37 mouse cellular contexts compared by ENCODE assay signal in the genomic region with DNA sequence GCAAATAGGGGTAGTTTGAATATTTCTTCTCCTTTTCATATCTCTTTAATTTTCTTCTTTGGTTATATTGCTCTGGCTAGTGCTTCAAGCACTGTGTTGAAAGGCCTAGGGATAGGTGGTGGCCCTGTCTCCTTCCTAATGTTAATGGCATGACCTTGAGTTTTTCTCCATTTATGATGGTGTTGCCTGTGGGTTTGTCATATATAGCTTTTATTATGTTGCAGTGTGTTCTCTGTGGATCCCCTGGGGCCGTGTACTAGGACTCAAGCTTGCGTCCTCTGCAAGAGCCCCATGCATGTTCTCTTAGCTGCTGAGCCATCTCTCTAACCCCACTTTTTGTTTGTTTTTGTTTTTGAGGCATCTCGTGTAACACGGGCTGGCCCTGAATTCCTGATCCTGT. TPM values are rescaled to one million over a fixed set of nuclear protein-coding genes. Genes with fewer than 3 reads are reported as not detected.
"Had no signal": no experiment of that assay in that cellular context is flagged by ENCODE, and none has a peak within 500 bp of the region (broad histone marks: within the 10 kb centered on the region; RNA-seq: fewer than 3 reads in every experiment).

No protein-coding gene starts in this region.

- H3K27me3 ChIP-seq: hindbrain, embryonic 13.5 days; hindbrain, embryonic 15.5 days; kidney, embryonic 15.5 days; limb, embryonic 13.5 days; limb, embryonic 15.5 days; liver, embryonic 12.5 days had no signal

- H3K27ac ChIP-seq: heart, embryonic 10.5 days; hindbrain, embryonic 13.5 days; hindbrain, embryonic 15.5 days; hindbrain, postnatal 0 days; kidney, embryonic 15.5 days; kidney, postnatal 0 days; limb, embryonic 13.5 days; limb, embryonic 15.5 days; liver, embryonic 12.5 days; liver, embryonic 14.5 days had no signal

- H3K4me1 ChIP-seq: heart, embryonic 10.5 days; hindbrain, embryonic 13.5 days; hindbrain, embryonic 15.5 days; kidney, embryonic 15.5 days; limb, embryonic 13.5 days; limb, embryonic 15.5 days; liver, embryonic 12.5 days had no signal

- H3K4me2 ChIP-seq: hindbrain, embryonic 13.5 days; hindbrain, embryonic 15.5 days; kidney, embryonic 15.5 days; limb, embryonic 13.5 days; limb, embryonic 15.5 days; liver, embryonic 12.5 days had no signal

- H3K9ac ChIP-seq: hindbrain, embryonic 13.5 days; hindbrain, embryonic 15.5 days; kidney, embryonic 15.5 days; limb, embryonic 13.5 days; limb, embryonic 15.5 days; liver, embryonic 12.5 days; liver, embryonic 14.5 days had no signal

- H3K9me3 ChIP-seq: heart, embryonic 10.5 days; hindbrain, embryonic 13.5 days; hindbrain, embryonic 15.5 days; kidney, embryonic 15.5 days; limb, embryonic 13.5 days; limb, embryonic 15.5 days; liver, embryonic 12.5 days had no signal

- DNase-seq: gastrocnemius, postnatal 14 days; gastrocnemius, postnatal 36 days; heart, adult 18-20 months; heart, postnatal 36 days; kidney, adult 11 months; kidney, adult 2 months; kidney, adult 9 months; kidney, postnatal 14 days; kidney, postnatal 36 days; layer of hippocampus, adult 9-11 months; layer of hippocampus, postnatal 36 days; left cerebral cortex, postnatal 4 days had no signal

- ATAC-seq: hindbrain, postnatal 0 days; intestine, embryonic 16.5 days; liver, embryonic 12.5 days had no signal

- H3K4me3 ChIP-seq: heart, embryonic 10.5 days; hindbrain, embryonic 13.5 days; hindbrain, embryonic 15.5 days; kidney, embryonic 15.5 days; limb, embryonic 13.5 days; limb, embryonic 15.5 days; liver, embryonic 12.5 days had no signal

- H3K36me3 ChIP-seq: limb, embryonic 15.5 days; liver, embryonic 12.5 days had no signal

RNA-seq across cellular contexts. Expression of a gene that starts 40.6 kb away (rescaled TPM):
- total RNA-seq: gastrocnemius, adult 18-20 months; gastrocnemius, adult 8-10 months; gastrocnemius, postnatal 14 days; gastrocnemius, postnatal 36 days; heart, adult 18-20 months; heart, postnatal 36 days; hematopoietic stem cell, adult 5-6 weeks; hindbrain, postnatal 0 days; layer of hippocampus, adult 18-20 months; layer of hippocampus, postnatal 14 days; layer of hippocampus, postnatal 36 days; left cerebral cortex, postnatal 4 days; liver, adult 2 months had no signal
- polyA plus RNA-seq: gonadal fat pad, adult 2 months; heart, embryonic 10.5 days; heart, embryonic 14.5 days; heart, postnatal 0 days; hindbrain, embryonic 11.5 days; hindbrain, embryonic 13.5 days; hindbrain, embryonic 15.5 days; hindbrain, postnatal 0 days; intestine, embryonic 14.5 days; intestine, embryonic 16.5 days; kidney, adult 2 months; kidney, embryonic 15.5 days; kidney, postnatal 0 days; large intestine, adult 2 months; limb, embryonic 11.5 days; limb, embryonic 13.5 days; limb, embryonic 15.5 days; liver, adult 2 months; liver, embryonic 12.5 days; liver, embryonic 14.5 days; liver, embryonic 16.5 days had no signal
